Mouse (Mus musculus) embryonic facial prominence, embryonic 11.5 days (tissue): ENCODE measurements around the gene Lsm7. TPM values are rescaled to one million over a fixed set of nuclear protein-coding genes. Genes with fewer than 3 reads are reported as not detected.

Experiments
- ATAC-seq: fragments of 200-750 bp; cut with Nextera tagmentation; replicated peaks from 2 replicates; pipeline ENCODE4 v1.8.0; 2017; ENCODE audit warnings: low read depth; ENCODE audit not compliant: insufficient number of reproducible peaks, low FRiP score, low TSS enrichment
- DNase-seq: peaks from one replicate; pipeline ENCODE4 v3.0.0-alpha.2; 2015; ENCODE audit warnings: low spot score
- H3K27ac ChIP-seq: fragments of 300-500 bp; sonication (generic); replicated peaks from 2 replicates; pipeline ENCODE4 v1.5.1; 2014; ENCODE audit warnings: mild to moderate bottlenecking, low read depth, low read length, control low read depth
- H3K27me3 ChIP-seq: fragments of 300-500 bp; sonication (generic); 2 replicates; pipeline ENCODE4 v1.6.1; 2014; ENCODE audit warnings: mild to moderate bottlenecking, low read length, moderate library complexity, mixed read lengths; ENCODE audit not compliant: control insufficient read depth, insufficient read depth
- H3K36me3 ChIP-seq: fragments of 300-500 bp; sonication (generic); replicated peaks from 2 replicates; pipeline ENCODE4 v1.6.1; 2014; ENCODE audit warnings: low read depth, mild to moderate bottlenecking, low read length, moderate library complexity, mixed read lengths; ENCODE audit not compliant: control insufficient read depth, insufficient read depth
- H3K4me1 ChIP-seq: fragments of 300-500 bp; sonication (generic); 2 replicates; pipeline ENCODE4 v1.6.1; 2014; ENCODE audit warnings: low read length, mixed read lengths; ENCODE audit not compliant: control insufficient read depth, insufficient read depth
- H3K4me2 ChIP-seq: fragments of 300-500 bp; sonication (generic); 2 replicates; pipeline ENCODE4 v1.6.1; 2014; ENCODE audit warnings: low read depth, mild to moderate bottlenecking, control low read depth, low read length, moderate library complexity
- H3K4me3 ChIP-seq: fragments of 300-500 bp; sonication (generic); 2 replicates; pipeline ENCODE4 v1.5.1; 2014; ENCODE audit warnings: low read depth, low read length, control low read depth
- H3K9ac ChIP-seq: fragments of 300-500 bp; sonication (generic); replicated peaks from 2 replicates; pipeline ENCODE4 v1.6.1; 2014; ENCODE audit warnings: mild to moderate bottlenecking, control low read depth, low read length
- H3K9me3 ChIP-seq: fragments of 300-500 bp; sonication (generic); replicated peaks from 2 replicates; pipeline ENCODE4 v1.6.1; 2016; ENCODE audit warnings: mild to moderate bottlenecking, low read length, inconsistent platforms, mixed read lengths; ENCODE audit not compliant: control insufficient read depth
- WGBS: fragments of 180-500 bp; shearing (Covaris S2); extraction: QIAGEN DNeasy Blood & Tissue Kit; methylation state at CpG from one replicate; pipeline ENCODE4 v1.1.7; 2014; 5-methylcytosine and 5-hydroxymethylcytosine counted together
- polyA plus RNA-seq: library from polyadenylated mRNA; unstranded; fragments of >200 nt; fragmentation: Nextera tagmentation; extraction: Ambion mirVana; gene quantifications from 2 replicates; pipeline ENCODE4 v1.2.1, GENCODE M21; 2014

The Lsm7 gene
- polyA plus RNA-seq: 282 and 329 TPM in 2 replicates

DNA sequence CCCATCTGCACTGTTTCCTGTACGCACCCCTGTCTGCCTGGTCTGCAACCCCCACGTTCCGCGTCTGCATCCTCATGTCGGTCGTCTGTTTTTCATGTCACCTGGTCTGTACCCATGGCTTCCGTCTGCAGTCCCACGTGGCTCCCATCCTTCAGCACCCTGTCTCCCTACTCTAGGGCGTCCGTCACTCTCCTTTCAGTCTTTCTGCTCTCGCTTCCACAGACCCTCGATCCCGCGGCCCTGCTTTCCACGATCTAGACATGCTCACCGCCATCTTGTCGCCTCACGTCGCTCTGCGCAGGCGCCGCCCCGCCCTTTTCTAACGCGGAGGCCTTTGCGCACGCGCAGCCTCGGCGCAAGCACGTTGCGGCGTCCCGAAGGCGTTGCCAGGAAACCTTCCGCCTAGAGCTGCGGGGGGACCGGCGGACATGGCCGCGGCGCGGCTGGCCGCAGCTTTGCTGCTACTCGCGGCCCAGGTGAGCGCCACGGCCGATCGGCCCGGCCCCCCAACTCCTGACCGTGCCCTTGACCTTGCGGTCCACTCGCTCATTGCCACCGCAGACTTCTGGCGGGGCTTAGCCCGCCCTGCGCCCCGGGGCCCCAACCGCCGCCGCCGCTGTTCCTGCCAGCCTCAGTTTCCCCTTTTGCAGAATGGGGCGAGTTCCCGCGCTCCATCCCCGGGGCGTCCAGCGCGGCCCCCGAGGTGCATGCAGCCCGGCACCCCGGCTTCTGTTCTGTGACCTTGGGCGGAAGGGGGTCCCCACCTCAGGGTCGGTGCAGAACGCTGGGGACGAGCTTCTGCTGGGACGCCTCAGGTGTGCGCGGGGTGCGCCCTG is at the start of gene Lsm7, which contains the start of gene Sppl2b:
Lsm7 (minus strand) TSS at position 297 of the 836 bp plus-strand sequence.
Sppl2b (plus strand) TSS at position 363 of the 836 bp plus-strand sequence.
- H3K4me1 ChIP-seq: peaks cover 3% of the 10 kb centered on the region; the same call in 1 of the 2 replicates
- H3K27me3 ChIP-seq: no peaks in the 10 kb centered on the region
- peaks cover 4% of the 10 kb centered on the region for H3K36me3 ChIP-seq
- peak; percentile 97 for DNase-seq
- ATAC-seq: peak; percentile 72
- no peak within 1 kb of the TSS for H3K27ac ChIP-seq
- peak within 1 kb of the TSS; percentile 89 for H3K4me3 ChIP-seq
- no peaks in the 10 kb centered on the region for H3K9me3 ChIP-seq
- under 1% methylated on average over 77 of the region's 81 CpGs for WGBS
- peak within 1 kb of the TSS; percentile 87 for H3K9ac ChIP-seq
- peak within 1 kb of the TSS; percentile 95 for H3K4me2 ChIP-seq

DNA sequence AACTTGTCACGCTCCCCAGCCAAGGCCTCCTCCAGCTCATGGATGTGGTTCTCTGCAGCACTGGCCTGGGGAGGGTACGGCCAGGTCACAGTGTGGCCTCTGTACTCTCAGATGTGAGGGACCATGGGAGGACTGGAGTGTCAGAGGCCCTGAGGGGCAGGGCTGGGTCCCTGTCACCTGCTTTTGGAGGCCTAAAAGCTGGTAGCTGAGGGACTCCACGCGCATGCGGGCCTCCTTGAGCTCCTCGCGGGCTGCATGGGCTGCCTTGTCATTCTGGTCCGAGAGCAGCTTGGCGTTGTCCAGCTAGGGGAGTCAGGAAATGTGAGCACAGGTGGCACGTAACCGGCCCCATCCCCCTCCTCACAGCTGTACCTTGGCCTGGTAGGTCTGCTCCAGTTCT is 49.7 kb upstream of the Lsm7 start:
- 92% methylated on average over 11 of the region's 11 CpGs for WGBS
- no peak for DNase-seq
- H3K36me3 ChIP-seq: peaks cover 20% of the 10 kb centered on the region

DNA sequence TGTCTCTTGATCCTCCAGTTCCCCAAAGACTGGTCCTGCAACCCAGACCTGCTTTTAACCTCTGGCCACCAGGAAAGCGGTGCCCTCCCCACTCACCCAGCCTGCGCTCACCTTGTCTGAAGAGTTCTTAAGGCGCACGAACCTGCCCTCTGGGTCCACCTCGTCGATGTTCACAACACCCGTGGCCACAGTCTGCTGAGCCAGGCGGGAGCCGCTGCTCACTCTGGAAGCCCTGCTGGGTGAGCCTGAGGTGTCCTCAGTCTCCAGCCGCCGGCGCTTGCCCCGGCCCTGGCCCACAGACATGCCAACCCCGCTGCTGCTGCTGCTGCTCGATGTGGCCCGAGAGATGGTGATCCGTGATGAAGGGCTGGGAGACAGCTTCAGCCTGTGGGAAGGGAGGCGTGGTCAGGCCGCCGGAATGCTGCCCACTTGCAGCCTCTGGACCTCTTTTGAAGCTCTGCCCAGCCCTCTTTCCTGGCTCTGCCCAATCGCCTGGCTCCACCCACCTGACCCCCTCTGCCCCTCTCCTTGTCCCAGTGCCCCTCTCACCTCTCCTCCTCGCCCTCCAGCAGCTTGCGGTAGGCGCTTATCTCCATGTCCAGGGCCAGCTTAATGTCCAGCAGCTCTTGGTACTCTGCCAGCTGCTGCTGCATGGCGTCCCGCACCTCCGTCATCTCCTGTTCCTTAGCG is 49.1 kb upstream of the Lsm7 start:
- H3K27ac ChIP-seq: no peak overlapping the region
- H3K36me3 ChIP-seq: peaks cover 20% of the 10 kb centered on the region
- WGBS: 87% methylated on average over 28 of the region's 28 CpGs
- no peak for DNase-seq
- H3K9me3 ChIP-seq: no peaks in the 10 kb centered on the region
- H3K4me2 ChIP-seq: no peak overlapping the region
- H3K27me3 ChIP-seq: no peaks in the 10 kb centered on the region
- no peak for ATAC-seq
- H3K4me1 ChIP-seq: peaks cover 5% of the 10 kb centered on the region
- H3K9ac ChIP-seq: no peak overlapping the region
- no peak overlapping the region for H3K4me3 ChIP-seq

More for the DNA sequence above, 49.7 kb upstream of the Lsm7 start:
- H3K4me3 ChIP-seq: no peak overlapping the region
- H3K9ac ChIP-seq: no peak overlapping the region
- no peaks in the 10 kb centered on the region for H3K27me3 ChIP-seq
- H3K4me2 ChIP-seq: no peak overlapping the region
- peaks cover 1% of the 10 kb centered on the region for H3K4me1 ChIP-seq
- no peak overlapping the region for H3K27ac ChIP-seq
- H3K9me3 ChIP-seq: no peaks in the 10 kb centered on the region
- no peak for ATAC-seq

DNA sequence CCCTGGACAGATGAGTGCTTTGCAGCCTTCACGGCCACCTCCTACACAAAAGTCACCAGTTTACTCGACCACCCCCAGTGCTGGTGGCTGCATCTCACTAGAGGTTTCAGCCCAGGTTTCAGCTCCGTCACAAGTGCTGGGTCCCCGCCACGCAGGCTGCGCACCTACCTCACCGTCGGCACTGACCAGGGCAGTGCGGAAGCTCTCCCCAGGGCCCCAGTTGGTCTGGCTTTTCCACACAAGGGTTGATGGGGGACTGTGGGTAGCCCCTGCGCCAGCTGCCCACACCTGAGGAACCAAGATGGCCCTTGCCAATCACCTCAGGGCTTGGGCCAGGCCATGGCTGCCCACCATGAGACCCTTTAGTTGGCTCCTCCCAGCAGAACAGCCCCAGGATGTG is 48.3 kb upstream of the Lsm7 start:
- Histone ChIP-seq H3K9me3 (no peaks in the 10 kb centered on the region), H3K36me3 (peaks cover 23% of the 10 kb centered on the region), H3K27me3 (no peaks in the 10 kb centered on the region), H3K9ac (no peak overlapping the region), H3K4me2 (no peak overlapping the region), H3K4me3 (no peak overlapping the region), H3K27ac (no peak overlapping the region), H3K4me1 (peaks cover 5% of the 10 kb centered on the region)
- ATAC-seq (no peak), DNase-seq (no peak)
- WGBS: 94% methylated on average over 10 of the region's 10 CpGs

DNA sequence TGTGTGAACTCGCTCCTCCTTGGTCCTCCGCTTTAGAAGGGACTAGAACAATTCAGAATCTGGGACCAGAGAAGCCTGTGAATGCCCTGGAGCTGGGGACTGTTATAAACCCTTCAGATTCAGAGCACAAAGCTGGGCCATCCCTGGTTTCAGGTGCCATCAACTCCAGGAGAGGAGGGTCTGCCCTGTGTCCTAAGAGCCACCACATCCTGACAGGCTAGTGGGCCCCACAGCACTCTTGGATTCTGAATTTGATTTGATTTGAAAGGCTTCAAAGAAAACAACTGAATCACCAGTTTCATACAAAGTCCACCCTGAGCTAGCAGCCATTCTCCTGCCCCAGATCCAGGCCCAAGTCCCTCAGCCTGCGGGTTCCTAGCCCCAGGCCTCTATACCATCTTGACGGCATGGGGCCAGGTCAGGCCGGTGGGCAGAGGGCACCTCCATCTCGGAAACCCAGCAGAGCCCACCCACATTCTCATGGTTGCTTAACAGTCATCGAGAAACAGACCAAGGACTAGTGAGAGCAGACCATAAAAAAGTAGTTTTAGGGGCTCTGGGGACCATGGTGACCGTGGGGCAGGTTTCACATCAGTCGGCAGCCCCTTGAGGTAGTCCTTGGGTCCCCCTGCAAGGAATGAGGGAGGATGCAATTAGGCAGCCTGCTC is 47.4 kb upstream of the Lsm7 start:
- Histone ChIP-seq H3K4me3 (no peak overlapping the region), H3K9me3 (no peaks in the 10 kb centered on the region), H3K27ac (no peak overlapping the region), H3K4me2 (no peak overlapping the region), H3K27me3 (no peaks in the 10 kb centered on the region), H3K9ac (no peak overlapping the region), H3K4me1 (peaks cover 5% of the 10 kb centered on the region), H3K36me3 (peaks cover 23% of the 10 kb centered on the region)
- ATAC-seq: no peak
- DNase-seq: no peak
- 90% methylated on average over 9 of the region's 9 CpGs for WGBS

DNA sequence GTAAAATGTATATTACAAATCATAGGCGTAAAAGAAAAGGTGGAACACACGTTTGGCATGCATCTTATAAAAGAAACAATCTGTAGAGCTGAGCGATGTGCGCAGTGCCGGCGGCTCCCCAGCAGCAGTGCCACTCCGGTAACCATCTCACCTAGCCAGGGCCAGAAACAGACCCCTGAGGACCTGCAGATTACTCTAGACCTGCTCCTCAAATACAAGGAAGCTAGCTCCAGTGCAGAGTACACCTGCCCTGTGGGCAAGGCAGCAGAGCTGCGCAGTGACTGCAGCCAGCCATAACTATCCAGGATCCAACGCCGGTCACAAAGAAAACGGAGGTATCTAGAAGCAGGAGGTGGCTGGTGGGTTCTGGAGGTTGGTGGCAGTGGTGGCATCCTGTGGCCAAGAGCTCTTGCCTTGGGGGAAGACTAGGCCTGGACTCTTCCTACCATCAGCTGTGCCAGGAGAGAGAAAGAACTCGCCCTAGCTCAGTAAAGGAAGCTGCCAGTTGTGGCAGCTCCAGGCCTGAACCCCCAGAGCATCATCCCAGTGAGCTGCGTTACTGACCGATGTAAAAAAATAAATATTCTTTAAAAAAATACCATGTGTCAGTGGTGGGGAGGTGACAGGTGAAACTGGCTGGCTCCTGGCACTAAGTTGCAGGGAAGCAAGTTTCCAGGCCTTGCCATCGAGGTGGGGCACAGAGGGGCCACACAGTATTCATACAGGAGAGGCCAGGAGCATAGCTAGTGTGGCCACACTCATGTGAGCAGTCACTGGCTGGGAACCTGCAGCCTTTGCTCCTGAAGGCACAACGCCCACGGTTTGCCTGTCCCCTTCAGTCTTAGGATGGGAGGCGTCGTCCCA is 46.6 kb upstream of the Lsm7 start:
- no peak for DNase-seq
- Histone ChIP-seq H3K27ac (0 out of 2 replicates have a peak overlapping the region, but pooled peaks have one; percentile 28), H3K9me3 (no peaks in the 10 kb centered on the region), H3K27me3 (no peaks in the 10 kb centered on the region), H3K36me3 (peaks cover 23% of the 10 kb centered on the region), H3K4me2 (no peak overlapping the region), H3K4me3 (no peak overlapping the region), H3K9ac (peak overlapping the region; percentile 34; the same call in 1 of the 2 replicates), H3K4me1 (peaks cover 5% of the 10 kb centered on the region)
- no peak for ATAC-seq
- 89% methylated on average over 19 of the region's 19 CpGs for WGBS
